Mouse (Mus musculus): ENCODE measurements at regions not wholly inside any gene's neighbourhood (a gene's known extent, or its start where the extent isn't known, plus 50 kb on each side); places are given as distances from the start of the nearest gene placed in this dataset.

- TF ChIP-seq CTCF (IDR thresholded peaks at IDR 0.05; ENCODE audit: low read depth) (no peak), EP300 (IDR thresholded peaks at IDR 0.05; ENCODE audit: low read depth) (no peak)
Measured at GRCm38 (mm10) chr2:84261481-84261880, 163.7 kb downstream of the Calcrl start.

All from liver, postnatal 0 days (tissue).